Mouse (Mus musculus) forebrain, postnatal 0 days (tissue): ENCODE measurements at regions not wholly inside any gene's neighbourhood (a gene's known extent, or its start where the extent isn't known, plus 50 kb on each side); places are given as distances from the start of the nearest gene placed in this dataset.
A peak's percentile ranks its signal among the peaks of the same experiment; 100 is the strongest.

Experiments
- ATAC-seq: fragments of 200-750 bp; cut with Nextera tagmentation; 2 replicates; pipeline ENCODE4 v1.8.0; 2017; ENCODE audit warnings: mild to moderate bottlenecking, moderate library complexity
- DNase-seq: peaks from one replicate; pipeline ENCODE4 v3.0.0-alpha.2; 2015
- H3K27ac ChIP-seq: fragments of 300-500 bp; sonication (generic); 2 replicates; pipeline ENCODE4 v1.5.1; 2014; ENCODE audit warnings: low read depth, mild to moderate bottlenecking, antibody characterized with exemption, low read length, moderate library complexity, mixed read lengths
- H3K27me3 ChIP-seq: fragments of 300-500 bp; sonication (generic); 2 replicates; pipeline ENCODE4 v1.6.1; 2014; ENCODE audit warnings: mild to moderate bottlenecking, low read length, mixed read lengths; ENCODE audit not compliant: insufficient read depth
- H3K36me3 ChIP-seq: fragments of 300-500 bp; sonication (generic); 2 replicates; pipeline ENCODE4 v1.6.1; 2014; ENCODE audit warnings: mild to moderate bottlenecking, moderate library complexity; ENCODE audit not compliant: insufficient read depth
- H3K4me1 ChIP-seq: fragments of 300-500 bp; sonication (generic); 2 replicates; pipeline ENCODE4 v1.6.1; 2014; ENCODE audit warnings: antibody characterized with exemption; ENCODE audit not compliant: insufficient read depth
- H3K4me2 ChIP-seq: fragments of 300-500 bp; sonication (generic); 2 replicates; pipeline ENCODE4 v1.6.1; 2014; ENCODE audit warnings: low read depth, mild to moderate bottlenecking, moderate library complexity
- H3K4me3 ChIP-seq: fragments of 300-500 bp; sonication (generic); 2 replicates; pipeline ENCODE4 v1.5.1; 2014; ENCODE audit warnings: low read depth, low read length, mixed read lengths
- H3K9ac ChIP-seq: fragments of 300-500 bp; sonication (generic); 2 replicates; pipeline ENCODE4 v1.6.1; 2014; ENCODE audit warnings: mild to moderate bottlenecking
- H3K9me3 ChIP-seq: fragments of 300-500 bp; sonication (generic); 2 replicates; pipeline ENCODE4 v1.6.1; 2016; ENCODE audit warnings: low read length
- CTCF ChIP-seq: sonication (generic); IDR thresholded peaks from 2 replicates; pipeline ENCODE4 v1.5.1; 2016; ENCODE audit warnings: antibody characterized with exemption, control low read depth, low read depth
- WGBS: fragments of 180-500 bp; shearing (Covaris S2); extraction: QIAGEN DNeasy Blood & Tissue Kit; methylation state at CpG from one replicate; pipeline ENCODE4 v1.1.7; 2014; 5-methylcytosine and 5-hydroxymethylcytosine counted together

GRCm38 (mm10) chr8:30946154-30947065, 2482.1 kb upstream of the 5930422O12Rik start:
- no peak overlapping the region for H3K27ac ChIP-seq
- no peak overlapping the region for H3K4me2 ChIP-seq
- H3K4me3 ChIP-seq: no peak overlapping the region
- H3K36me3 ChIP-seq: no peaks in the 10 kb centered on the region
- no peak for TF ChIP-seq CTCF
- H3K9ac ChIP-seq: no peak overlapping the region
- no peaks in the 10 kb centered on the region for H3K27me3 ChIP-seq
- WGBS: 47% methylated on average over 10 of the region's 10 CpGs
- H3K9me3 ChIP-seq: no peaks in the 10 kb centered on the region
- no peaks in the 10 kb centered on the region for H3K4me1 ChIP-seq
- DNase-seq: no peak
- no peak for ATAC-seq

GRCm38 (mm10) chr8:30952818-30953217, 2475.7 kb upstream of the 5930422O12Rik start:
- H3K4me1 ChIP-seq: no peaks in the 10 kb centered on the region
- no peaks in the 10 kb centered on the region for H3K36me3 ChIP-seq
- H3K27me3 ChIP-seq: no peaks in the 10 kb centered on the region
- H3K4me3 ChIP-seq: no peak overlapping the region
- H3K4me2 ChIP-seq: no peak overlapping the region
- no peak for ATAC-seq
- H3K9ac ChIP-seq: no peak overlapping the region
- H3K9me3 ChIP-seq: no peaks in the 10 kb centered on the region
- no peak for TF ChIP-seq CTCF
- H3K27ac ChIP-seq: no peak overlapping the region
- no peak for DNase-seq

- no peaks in the 10 kb centered on the region for H3K9me3 ChIP-seq
- H3K4me1 ChIP-seq: 0 out of 2 replicates have a peak, but pooled peaks cover 5% of the 10 kb centered on the region
- peak overlapping the region; percentile 43 for H3K4me2 ChIP-seq
- ATAC-seq (no peak), DNase-seq (no peak)
- peak overlapping the region; percentile 11 for H3K4me3 ChIP-seq
- WGBS: 53% methylated on average over 17 of the region's 17 CpGs
- H3K27me3 ChIP-seq: no peaks in the 10 kb centered on the region
- no peak overlapping the region for H3K27ac ChIP-seq
- H3K36me3 ChIP-seq: no peaks in the 10 kb centered on the region
- peak overlapping the region; percentile 1; the same call in 1 of the 2 replicates for H3K9ac ChIP-seq
- no peak for TF ChIP-seq CTCF
Measured at GRCm38 (mm10) chr8:30959436-30960180, 2468.9 kb upstream of the 5930422O12Rik start.

- no peak overlapping the region for H3K4me3 ChIP-seq
- 0 out of 2 replicates have a peak, but pooled peaks cover 5% of the 10 kb centered on the region for H3K4me1 ChIP-seq
- H3K4me2 ChIP-seq: no peak overlapping the region
- H3K9ac ChIP-seq: no peak overlapping the region
- H3K27ac ChIP-seq: no peak overlapping the region
- no peaks in the 10 kb centered on the region for H3K9me3 ChIP-seq
- no peak for TF ChIP-seq CTCF
- no peaks in the 10 kb centered on the region for H3K36me3 ChIP-seq
- ATAC-seq: no peak
- 45% methylated on average over 8 of the region's 8 CpGs for WGBS
- no peak for DNase-seq
- no peaks in the 10 kb centered on the region for H3K27me3 ChIP-seq
Measured at GRCm38 (mm10) chr8:30960486-30960885, 2468.0 kb upstream of the 5930422O12Rik start.

GRCm38 (mm10) chr8:30962207-30962606, 2466.3 kb upstream of the 5930422O12Rik start:
- Histone ChIP-seq H3K9me3 (no peaks in the 10 kb centered on the region), H3K27ac (no peak overlapping the region), H3K4me2 (no peak overlapping the region), H3K4me3 (no peak overlapping the region), H3K36me3 (no peaks in the 10 kb centered on the region), H3K9ac (no peak overlapping the region), H3K4me1 (0 out of 2 replicates have a peak, but pooled peaks cover 5% of the 10 kb centered on the region), H3K27me3 (no peaks in the 10 kb centered on the region)
- WGBS: 80% methylated on average over 3 of the region's 3 CpGs
- no peak for TF ChIP-seq CTCF
- no peak for DNase-seq
- ATAC-seq: no peak

- no peak overlapping the region for H3K9ac ChIP-seq
- no peak overlapping the region for H3K4me3 ChIP-seq
- H3K9me3 ChIP-seq: no peaks in the 10 kb centered on the region
- DNase-seq: no peak
- no peak for ATAC-seq
- H3K36me3 ChIP-seq: no peaks in the 10 kb centered on the region
- TF ChIP-seq CTCF: no peak
- H3K27me3 ChIP-seq: no peaks in the 10 kb centered on the region
- no peaks in the 10 kb centered on the region for H3K4me1 ChIP-seq
- 74% methylated on average over 2 of the region's 2 CpGs for WGBS
- H3K4me2 ChIP-seq: no peak overlapping the region
- no peak overlapping the region for H3K27ac ChIP-seq
Measured at GRCm38 (mm10) chr8:30982814-30983213, 2445.7 kb upstream of the 5930422O12Rik start.

GRCm38 (mm10) chr8:30988051-30988450, 2440.5 kb upstream of the 5930422O12Rik start:
- Histone ChIP-seq H3K36me3 (no peaks in the 10 kb centered on the region), H3K4me2 (no peak overlapping the region), H3K4me3 (no peak overlapping the region), H3K9me3 (no peaks in the 10 kb centered on the region), H3K9ac (no peak overlapping the region), H3K27ac (no peak overlapping the region), H3K27me3 (no peaks in the 10 kb centered on the region), H3K4me1 (no peaks in the 10 kb centered on the region)
- DNase-seq: no peak
- TF ChIP-seq CTCF: no peak
- 77% methylated on average over 5 of the region's 5 CpGs for WGBS
- no peak for ATAC-seq
